Mouse (Mus musculus) limb, embryonic 13.5 days (tissue): ENCODE measurements at regions not wholly inside any gene's neighbourhood (a gene's known extent, or its start where the extent isn't known, plus 50 kb on each side); places are given as distances from the start of the nearest gene placed in this dataset.
A peak's percentile ranks its signal among the peaks of the same experiment; 100 is the strongest.

Experiments used
- ATAC-seq: fragments of 200-750 bp; cut with Nextera tagmentation; 2 replicates; pipeline ENCODE4 v1.8.0; 2017; ENCODE audit warnings: low read depth, moderate number of reproducible peaks, moderate TSS enrichment; ENCODE audit not compliant: low FRiP score
- H3K27ac ChIP-seq: fragments of 300-500 bp; sonication (generic); 2 replicates; pipeline ENCODE4 v1.5.1; 2015; ENCODE audit warnings: inconsistent platforms, mild to moderate bottlenecking, moderate library complexity
- H3K27me3 ChIP-seq: fragments of 300-500 bp; sonication (generic); 2 replicates; pipeline ENCODE4 v1.6.1; 2015; ENCODE audit warnings: mild to moderate bottlenecking, inconsistent platforms
- H3K36me3 ChIP-seq: fragments of 300-500 bp; sonication (generic); 2 replicates; pipeline ENCODE4 v1.6.1; 2015; ENCODE audit warnings: inconsistent platforms, mild to moderate bottlenecking, moderate library complexity
- H3K4me1 ChIP-seq: fragments of 300-500 bp; sonication (generic); 2 replicates; pipeline ENCODE4 v1.6.1; 2015; ENCODE audit warnings: inconsistent platforms
- H3K4me2 ChIP-seq: fragments of 300-500 bp; sonication (generic); replicated peaks from 2 replicates; pipeline ENCODE4 v1.6.1; 2015; ENCODE audit warnings: inconsistent platforms, mild to moderate bottlenecking, moderate library complexity
- H3K4me3 ChIP-seq: fragments of 300-500 bp; sonication (generic); 2 replicates; pipeline ENCODE4 v1.5.1; 2015; ENCODE audit warnings: moderate library complexity, mild to moderate bottlenecking, inconsistent platforms
- H3K9ac ChIP-seq: fragments of 300-500 bp; sonication (generic); 2 replicates; pipeline ENCODE4 v1.6.1; 2015; ENCODE audit warnings: mild to moderate bottlenecking, inconsistent platforms
- H3K9me3 ChIP-seq: fragments of 300-500 bp; sonication (generic); 2 replicates; pipeline ENCODE4 v1.6.1; 2016; ENCODE audit warnings: inconsistent platforms
- WGBS: fragments of 180-500 bp; shearing (Covaris S2); methylation state at CpG from one replicate; pipeline ENCODE4 v1.1.7; 2015; 5-methylcytosine and 5-hydroxymethylcytosine counted together

DNA sequence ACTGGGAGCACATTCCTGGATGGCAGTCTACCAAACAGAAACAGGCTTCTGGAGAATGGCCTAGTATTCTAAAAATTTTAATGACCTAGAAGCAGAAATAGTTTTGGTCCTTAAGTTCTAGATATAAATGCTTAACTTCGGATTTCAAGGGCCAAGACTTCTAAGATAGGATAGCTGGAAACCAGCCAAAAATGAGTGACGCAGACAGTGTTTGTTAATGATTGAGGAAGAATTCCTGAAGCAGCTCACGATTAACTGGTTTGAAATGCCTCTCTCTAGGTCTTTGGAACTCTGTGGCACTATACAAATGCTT is 213.9 kb upstream of the Gm5148 start:
- Histone ChIP-seq H3K27ac (0 out of 2 replicates have a peak overlapping the region, but pooled peaks have one; percentile 10), H3K4me3 (no peak overlapping the region), H3K9ac (no peak overlapping the region), H3K4me1 (peaks cover 51% of the 10 kb centered on the region), H3K9me3 (no peaks in the 10 kb centered on the region), H3K4me2 (no peak overlapping the region), H3K27me3 (no peaks in the 10 kb centered on the region), H3K36me3 (no peaks in the 10 kb centered on the region)
- no peak for ATAC-seq
- WGBS = 22% methylated on average over 3 of the region's 3 CpGs

DNA sequence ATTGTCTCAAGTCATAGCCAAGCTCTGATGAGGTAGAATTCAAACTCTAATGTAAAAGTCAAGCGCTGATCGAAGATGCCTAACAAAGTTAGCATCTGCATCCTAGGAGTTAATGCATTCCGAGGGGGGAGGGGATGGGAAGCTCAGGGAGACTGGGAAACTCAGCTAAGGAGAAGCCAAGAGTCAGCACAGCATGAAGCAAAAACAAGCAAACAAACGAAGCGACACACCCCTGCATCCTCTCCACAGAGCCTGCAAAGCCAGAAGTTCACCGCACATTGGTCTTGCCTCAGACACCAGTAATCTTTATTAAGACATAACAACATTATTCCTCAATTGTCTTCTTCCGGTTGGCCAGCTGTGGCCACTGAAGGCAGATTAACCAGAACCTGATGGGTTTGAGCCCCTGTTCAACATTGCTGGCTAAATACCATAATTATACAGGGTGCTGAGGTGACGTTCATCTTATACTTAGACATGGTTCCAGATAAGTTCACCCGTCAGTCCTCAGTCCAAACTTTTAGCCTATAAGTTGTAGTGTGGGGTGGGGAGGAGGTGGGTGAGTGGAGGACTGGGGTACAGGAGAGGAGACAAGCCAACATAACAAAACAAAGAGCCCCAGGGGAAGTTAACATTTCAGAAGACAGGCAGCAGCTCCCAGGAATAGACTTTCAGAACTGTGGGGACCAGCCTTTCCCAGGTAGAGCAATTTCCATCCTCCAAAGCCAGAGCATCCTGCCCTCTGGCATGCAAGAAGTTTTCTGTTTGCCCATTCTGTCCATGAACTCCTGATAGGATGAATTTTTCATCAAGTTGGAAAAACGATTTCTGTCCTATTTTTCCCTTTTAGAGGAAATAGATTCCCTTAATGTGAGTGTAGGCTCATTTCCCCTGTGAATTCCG is 213.3 kb upstream of the Gm5148 start:
- H3K27ac ChIP-seq = 0 out of 2 replicates have a peak overlapping the region, but pooled peaks have one; percentile 10
- 32% methylated on average over 11 of the region's 11 CpGs for WGBS
- no peak overlapping the region for H3K9ac ChIP-seq
- H3K4me2 ChIP-seq = no peak overlapping the region
- H3K4me3 ChIP-seq = no peak overlapping the region
- no peak for ATAC-seq
- no peaks in the 10 kb centered on the region for H3K36me3 ChIP-seq
- peaks cover 54% of the 10 kb centered on the region for H3K4me1 ChIP-seq
- H3K27me3 ChIP-seq = no peaks in the 10 kb centered on the region
- no peaks in the 10 kb centered on the region for H3K9me3 ChIP-seq

DNA sequence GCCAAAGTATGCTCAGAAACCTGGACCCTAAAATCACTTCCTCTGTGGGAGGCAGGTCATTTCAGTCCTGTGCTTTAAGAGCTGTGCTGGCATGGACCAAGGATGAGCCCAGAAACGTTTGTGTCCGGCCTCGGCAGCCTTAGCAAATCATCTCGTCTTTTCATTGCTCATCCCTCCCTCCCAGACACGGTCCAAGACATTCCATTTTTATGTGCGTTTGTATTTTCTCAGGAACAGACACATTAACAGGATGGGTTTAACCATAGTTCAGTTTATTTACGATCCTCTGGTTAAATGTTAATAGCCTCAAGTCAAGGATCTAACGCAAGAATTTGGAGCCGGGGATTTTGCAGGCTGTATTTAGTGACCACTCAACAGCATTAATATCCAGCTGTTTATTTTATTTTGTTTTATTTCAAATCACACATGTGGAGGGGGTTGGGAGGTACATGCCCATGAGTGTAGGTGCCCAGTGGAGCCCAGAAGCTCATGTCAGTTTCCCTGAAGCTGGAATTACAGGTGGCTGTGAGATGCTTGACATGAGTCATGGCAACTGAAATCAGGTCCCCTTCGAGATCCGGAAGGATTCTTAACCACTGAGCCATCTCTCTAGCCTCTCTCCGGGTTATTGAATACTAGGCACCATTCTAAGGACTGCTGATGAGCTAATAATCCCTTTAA is 212.1 kb upstream of the Gm5148 start:
- Histone ChIP-seq H3K4me1 (peaks cover 54% of the 10 kb centered on the region), H3K9ac (no peak overlapping the region), H3K27ac (no peak overlapping the region), H3K27me3 (no peaks in the 10 kb centered on the region), H3K9me3 (no peaks in the 10 kb centered on the region), H3K4me2 (peak overlapping the region; percentile 50), H3K4me3 (0 out of 2 replicates have a peak overlapping the region, but pooled peaks have one; percentile 0), H3K36me3 (no peaks in the 10 kb centered on the region)
- ATAC-seq = no peak; the same call in 1 of the 2 replicates
- whole genome bisulfite sequencing = 18% methylated on average over 12 of the region's 12 CpGs

DNA sequence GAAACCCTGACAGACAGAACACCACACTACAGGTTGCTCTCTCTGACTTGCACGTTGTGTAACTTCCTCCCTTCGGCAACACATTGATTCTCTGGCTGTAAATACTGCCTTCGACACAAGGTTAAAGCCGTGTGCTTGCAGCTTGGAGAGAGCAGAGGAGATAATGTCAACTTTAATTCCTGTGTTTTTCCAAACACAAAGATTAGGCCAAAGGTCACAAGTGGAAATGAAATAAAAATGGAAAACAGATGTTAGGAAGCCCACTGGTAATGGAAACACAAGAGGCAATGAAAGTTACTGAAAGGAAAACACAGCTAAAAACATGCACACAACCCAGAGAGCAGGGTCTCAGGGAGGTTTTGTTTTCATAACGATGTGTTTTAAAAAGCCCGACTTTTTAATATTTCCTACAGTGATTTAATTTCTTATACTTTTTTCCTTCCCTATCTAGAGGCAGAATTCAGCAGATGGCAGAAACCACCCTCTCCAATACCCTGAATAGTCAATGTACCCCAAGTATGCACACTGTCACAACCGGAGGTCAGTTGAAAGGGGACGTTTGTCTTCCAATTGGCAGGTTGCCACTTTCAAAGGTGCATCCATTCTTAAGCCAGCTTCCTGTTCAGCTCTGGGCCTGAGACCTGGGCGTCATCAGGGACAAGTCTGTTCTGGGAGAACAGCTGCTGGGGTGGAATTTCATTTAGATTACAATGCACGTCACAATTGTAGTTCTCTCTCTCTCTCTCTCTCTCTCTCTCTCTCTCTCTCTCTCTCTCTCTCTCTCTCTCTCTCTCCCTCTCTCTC is 210.8 kb upstream of the Gm5148 start:
- Histone ChIP-seq H3K36me3 (no peaks in the 10 kb centered on the region), H3K4me3 (no peak overlapping the region), H3K4me1 (peaks cover 54% of the 10 kb centered on the region), H3K27ac (peak overlapping the region; percentile 61; the same call in 1 of the 2 replicates), H3K9me3 (no peaks in the 10 kb centered on the region), H3K4me2 (peak overlapping the region; percentile 33), H3K27me3 (no peaks in the 10 kb centered on the region), H3K9ac (no peak overlapping the region)
- ATAC-seq = peak; percentile 69
- WGBS = 4% methylated on average over 10 of the region's 10 CpGs

DNA sequence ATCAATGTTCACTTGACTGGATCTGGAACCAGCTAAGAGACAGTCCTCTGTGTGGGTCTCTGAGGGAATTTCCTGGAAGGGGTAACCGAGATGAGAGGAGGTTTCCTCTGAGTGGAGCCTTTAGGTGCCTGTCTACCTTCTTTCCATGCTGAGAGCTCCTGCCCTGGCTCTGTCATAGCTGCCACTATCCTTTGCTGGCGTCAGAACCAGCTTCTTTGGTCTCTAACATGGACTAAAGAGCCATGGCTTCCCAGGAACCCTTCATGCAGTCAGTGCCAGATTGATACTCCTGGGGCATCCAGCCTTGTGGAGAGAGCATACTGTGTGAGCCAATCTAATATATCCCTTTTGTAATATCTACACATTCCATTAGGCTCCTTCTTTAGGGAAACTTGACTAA is 209.9 kb upstream of the Gm5148 start:
- Histone ChIP-seq H3K4me3 (no peak overlapping the region), H3K9me3 (no peaks in the 10 kb centered on the region), H3K4me2 (no peak overlapping the region), H3K4me1 (peaks cover 54% of the 10 kb centered on the region), H3K9ac (no peak overlapping the region), H3K27me3 (no peaks in the 10 kb centered on the region), H3K36me3 (no peaks in the 10 kb centered on the region), H3K27ac (peak overlapping the region; percentile 28; the same call in 1 of the 2 replicates)
- 77% methylated on average over 2 of the region's 2 CpGs for WGBS
- ATAC-seq = no peak

DNA sequence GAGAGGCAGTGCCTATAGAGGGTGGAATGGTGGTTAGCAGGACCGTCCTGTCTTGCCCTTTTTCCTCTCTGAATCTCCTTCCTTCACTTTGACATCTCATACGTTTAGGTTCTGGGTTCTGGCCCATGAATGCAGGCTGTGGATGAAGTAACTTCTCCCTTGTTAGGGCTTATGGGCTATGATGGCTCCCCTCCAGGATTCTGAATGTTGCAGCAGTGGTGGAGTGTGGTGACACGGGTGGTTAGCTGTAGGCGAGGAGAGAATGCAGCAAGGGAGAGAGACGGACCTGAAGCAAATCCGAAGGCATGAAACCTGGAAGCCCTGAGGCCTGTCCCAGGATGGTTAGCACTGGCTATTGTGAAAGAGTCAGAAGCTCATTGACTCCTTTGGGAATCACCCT is 204.4 kb upstream of the Gm5148 start:
- Histone ChIP-seq H3K4me2 (no peak overlapping the region), H3K27me3 (0 out of 2 replicates have a peak, but pooled peaks cover under 1% of the 10 kb centered on the region), H3K4me3 (no peak overlapping the region), H3K4me1 (0 out of 2 replicates have a peak, but pooled peaks cover 3% of the 10 kb centered on the region), H3K27ac (no peak overlapping the region), H3K9me3 (peaks cover 5% of the 10 kb centered on the region), H3K9ac (no peak overlapping the region), H3K36me3 (no peaks in the 10 kb centered on the region)
- no peak for ATAC-seq
- WGBS = 79% methylated on average over 6 of the region's 6 CpGs

DNA sequence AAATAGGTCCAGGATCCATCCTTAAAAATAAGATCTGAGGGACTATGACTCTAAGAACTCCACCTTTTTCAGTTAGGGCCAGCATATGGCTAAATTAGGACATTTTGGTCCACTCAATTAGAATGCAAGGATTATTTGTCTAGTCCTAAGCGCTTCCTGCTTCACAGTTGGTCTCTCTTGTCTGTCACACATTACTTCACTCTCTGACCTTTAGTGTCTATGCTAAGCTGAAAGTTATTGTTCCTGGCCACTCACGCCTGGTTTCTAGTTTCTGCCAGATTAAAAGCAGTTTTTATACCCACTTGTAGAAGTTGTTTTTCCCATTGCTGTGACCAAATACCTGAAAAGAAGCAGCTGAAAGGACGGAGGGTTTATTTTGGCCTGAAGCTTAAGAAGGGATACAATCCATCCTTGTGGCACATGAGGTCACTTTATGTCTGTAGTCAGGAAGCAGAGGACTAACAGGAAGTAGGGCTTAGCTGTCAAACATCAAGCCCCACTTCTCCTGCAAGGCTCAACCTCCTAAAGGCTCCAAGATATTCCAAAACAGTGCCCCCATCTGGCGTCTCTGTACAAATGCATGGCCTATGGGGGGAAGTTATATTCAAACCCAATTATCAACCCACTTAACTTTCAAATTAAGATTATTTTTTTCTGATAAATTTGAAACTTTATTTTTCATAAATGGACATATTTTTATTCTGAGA is 195.3 kb upstream of the Gm5148 start:
- WGBS = 61% methylated on average over 4 of the region's 4 CpGs
- Histone ChIP-seq H3K4me3 (no peak overlapping the region), H3K27ac (no peak overlapping the region), H3K9me3 (no peaks in the 10 kb centered on the region), H3K36me3 (no peaks in the 10 kb centered on the region), H3K4me2 (no peak overlapping the region), H3K27me3 (0 out of 2 replicates have a peak, but pooled peaks cover 3% of the 10 kb centered on the region), H3K9ac (no peak overlapping the region), H3K4me1 (peaks cover 15% of the 10 kb centered on the region)
- no peak for ATAC-seq

DNA sequence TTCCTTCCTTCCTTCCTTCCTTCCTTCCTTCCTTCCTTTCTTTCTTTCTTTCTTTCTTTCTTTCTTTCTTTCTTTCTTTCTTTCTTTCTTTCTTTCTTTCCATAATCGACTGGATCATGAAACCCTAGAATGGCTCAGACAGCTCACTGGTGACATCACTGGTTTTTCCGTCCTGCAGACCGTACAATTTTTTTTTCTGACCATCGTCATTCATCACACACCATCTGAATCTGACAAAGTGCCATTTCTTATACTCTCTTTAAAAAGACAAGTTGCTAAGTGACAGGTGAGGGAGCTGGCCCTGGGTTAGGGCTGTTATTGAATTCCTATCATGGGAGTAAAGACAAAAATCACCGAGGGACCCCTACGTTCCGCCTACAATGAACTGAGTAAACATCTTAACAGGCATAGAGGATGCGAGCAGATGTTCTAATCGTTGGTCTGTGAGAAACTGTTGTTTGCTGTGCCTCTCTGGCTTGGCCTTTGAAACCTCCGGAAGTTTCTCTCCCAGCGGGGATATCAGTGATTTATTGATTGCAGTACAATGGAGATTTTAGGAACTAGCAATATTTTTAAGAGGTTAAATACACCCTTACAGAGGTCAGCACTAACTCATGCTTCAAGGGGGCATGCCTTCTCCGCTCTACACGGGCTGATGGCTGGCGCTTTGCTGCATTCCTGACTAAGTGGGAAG is 192.6 kb upstream of the Gm5148 start:
- peak; percentile 80 for ATAC-seq
- peaks cover 15% of the 10 kb centered on the region for H3K4me1 ChIP-seq
- H3K27me3 ChIP-seq = no peaks in the 10 kb centered on the region
- H3K4me2 ChIP-seq = peak overlapping the region; percentile 23; the same call in 1 of the 2 replicates
- H3K4me3 ChIP-seq = no peak overlapping the region
- H3K36me3 ChIP-seq = no peaks in the 10 kb centered on the region
- H3K9me3 ChIP-seq = no peaks in the 10 kb centered on the region
- 23% methylated on average over 14 of the region's 14 CpGs for WGBS
- H3K27ac ChIP-seq = no peak overlapping the region
- no peak overlapping the region for H3K9ac ChIP-seq

DNA sequence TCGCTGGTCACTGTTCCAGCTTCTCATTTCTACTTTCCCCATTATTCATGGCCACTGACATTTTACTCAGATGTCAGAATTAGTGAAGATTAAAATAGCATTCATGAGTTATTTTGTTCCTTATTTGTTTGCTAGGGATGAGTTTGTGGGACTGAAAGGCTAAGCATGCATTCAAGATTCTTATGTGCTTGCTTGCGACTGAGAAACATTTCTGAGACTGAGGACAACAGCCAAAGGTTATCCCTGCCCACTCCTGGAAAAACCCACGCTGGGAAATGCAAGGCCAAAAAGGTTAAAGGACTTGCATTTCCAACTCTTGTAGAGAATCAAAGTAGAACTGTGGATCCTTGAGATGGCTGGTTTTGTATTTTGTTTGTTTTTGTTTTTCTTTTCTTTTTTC is 192.0 kb upstream of the Gm5148 start:
- Histone ChIP-seq H3K9me3 (no peaks in the 10 kb centered on the region), H3K4me2 (no peak overlapping the region), H3K36me3 (no peaks in the 10 kb centered on the region), H3K4me3 (no peak overlapping the region), H3K27ac (no peak overlapping the region), H3K9ac (no peak overlapping the region), H3K4me1 (peaks cover 15% of the 10 kb centered on the region), H3K27me3 (no peaks in the 10 kb centered on the region)
- 66% methylated on average over 3 of the region's 3 CpGs for WGBS
- no peak for ATAC-seq

DNA sequence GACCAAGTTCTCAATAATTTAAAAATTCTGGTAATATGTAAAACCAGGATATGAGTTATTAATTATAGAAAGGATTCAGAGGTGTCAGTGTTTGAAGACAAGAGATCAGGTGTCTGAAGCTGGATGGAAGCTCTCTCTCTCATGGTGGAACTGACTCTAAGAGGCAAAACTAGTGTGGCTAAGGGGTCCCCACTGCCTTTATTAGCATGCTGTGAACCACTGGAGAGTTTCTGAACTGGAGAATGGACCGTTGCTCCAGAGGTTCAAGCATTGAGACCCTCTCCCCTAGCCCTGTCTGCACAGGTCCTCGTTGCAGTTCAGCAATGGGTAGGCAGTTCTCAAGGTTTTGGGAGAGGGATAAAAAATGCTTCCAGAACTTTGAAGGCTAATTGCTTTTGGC is 191.4 kb upstream of the Gm5148 start:
- 61% methylated on average over 2 of the region's 2 CpGs for WGBS
- Histone ChIP-seq H3K36me3 (no peaks in the 10 kb centered on the region), H3K27me3 (no peaks in the 10 kb centered on the region), H3K4me2 (no peak overlapping the region), H3K9ac (no peak overlapping the region), H3K4me3 (no peak overlapping the region), H3K4me1 (peaks cover 11% of the 10 kb centered on the region), H3K9me3 (no peaks in the 10 kb centered on the region), H3K27ac (no peak overlapping the region)
- ATAC-seq = no peak

DNA sequence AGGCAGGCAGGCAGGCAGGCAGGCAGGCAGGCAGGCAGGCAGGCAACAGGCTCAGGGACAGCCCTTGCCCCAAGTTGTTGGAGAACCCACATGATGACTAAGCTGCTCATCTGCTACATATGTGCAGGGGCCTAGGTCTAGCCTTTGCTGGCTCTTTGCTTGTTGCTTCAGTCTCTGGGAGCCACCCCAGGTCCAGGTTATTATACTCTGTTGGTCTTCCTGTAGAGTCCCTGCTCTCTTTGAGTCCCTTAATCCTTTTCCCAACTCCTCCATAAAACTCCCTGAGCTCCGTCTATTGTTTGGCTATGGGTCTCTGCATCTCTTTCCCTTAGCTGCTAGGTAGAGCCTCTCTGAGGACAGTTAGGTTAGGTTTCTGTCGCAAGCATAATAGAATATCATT is 189.8 kb upstream of the Gm5148 start:
- no peak overlapping the region for H3K27ac ChIP-seq
- no peaks in the 10 kb centered on the region for H3K27me3 ChIP-seq
- no peaks in the 10 kb centered on the region for H3K9me3 ChIP-seq
- WGBS = 95% methylated on average over 2 of the region's 2 CpGs
- no peak for ATAC-seq
- no peak overlapping the region for H3K9ac ChIP-seq
- peaks cover 11% of the 10 kb centered on the region for H3K4me1 ChIP-seq
- H3K36me3 ChIP-seq = no peaks in the 10 kb centered on the region
- H3K4me3 ChIP-seq = no peak overlapping the region
- H3K4me2 ChIP-seq = no peak overlapping the region
